Mouse (Mus musculus): Measurements from ENCODE around the gene Tmem247. TPM values are rescaled to one million over a fixed set of nuclear protein-coding genes. Genes with fewer than 3 reads are reported as not detected.

Tmem247 gene
- polyA plus RNA-seq, 1 experiment from 2014 or later, result not detected

DNA sequence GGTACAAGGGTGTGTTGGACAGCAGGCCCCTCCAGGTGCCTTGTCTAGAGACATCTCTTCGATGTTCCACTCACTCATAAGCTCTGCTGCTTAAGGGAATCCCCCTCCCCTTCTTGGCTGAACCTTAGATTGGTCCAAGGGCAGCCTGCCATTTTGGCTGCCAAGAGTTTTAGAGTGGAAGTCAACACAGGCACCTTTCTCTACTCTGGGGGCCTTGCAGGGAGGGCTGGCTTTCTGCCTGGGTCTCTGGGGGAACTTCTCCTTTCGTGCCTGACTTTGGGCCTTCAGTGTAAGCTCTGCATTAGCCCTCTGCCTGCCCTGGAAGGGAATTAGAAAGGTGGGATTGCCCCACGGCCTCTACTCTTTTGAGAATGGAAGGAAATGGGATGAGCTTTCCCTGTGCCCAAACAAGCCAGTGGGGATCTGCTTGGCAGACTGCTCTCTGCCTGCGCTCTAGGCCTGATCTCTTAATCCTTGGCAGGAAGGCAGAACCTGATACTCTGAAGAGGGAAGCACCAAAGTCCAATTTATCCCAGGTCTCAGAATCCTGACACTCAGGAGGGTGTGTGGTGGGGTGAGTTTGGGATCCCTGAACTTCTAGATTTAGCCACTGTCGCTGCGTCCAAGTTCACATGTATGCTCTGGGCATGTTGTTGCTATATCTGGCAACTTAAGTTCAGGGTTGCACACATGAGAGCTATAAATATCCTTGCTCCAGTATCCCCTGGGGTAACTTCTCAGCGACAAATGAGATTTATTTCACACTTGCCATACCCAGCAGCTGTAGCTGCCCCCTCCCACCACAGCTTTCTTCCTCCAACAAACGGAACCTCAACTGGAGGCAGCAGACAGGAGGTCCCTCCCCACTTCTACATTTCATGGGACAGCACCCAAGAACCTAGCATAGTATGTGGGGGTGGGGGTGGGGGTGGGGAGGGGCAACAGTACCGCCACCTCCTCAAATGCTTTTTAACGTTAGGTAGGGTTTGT lies 50.7 kb downstream of the Tmem247 start:
- Histone ChIP-seq H3K27ac (ENCODE audit: low read depth) (0 out of 2 replicates have a peak overlapping the region, but pooled peaks have one; percentile 12), H3K9ac (replicated peaks) (no peak overlapping the region), H3K27me3 (ENCODE audit: insufficient read depth, low read length) (0 out of 2 replicates have a peak, but pooled peaks cover under 1% of the 10 kb centered on the region), H3K4me3 (ENCODE audit: low read depth, low read length) (no peak overlapping the region), H3K4me2 (ENCODE audit: low read depth, low read length) (no peak overlapping the region), H3K9me3 (ENCODE audit: low read length) (no peaks in the 10 kb centered on the region), H3K36me3 (replicated peaks; ENCODE audit: insufficient read depth, low read length) (no peaks in the 10 kb centered on the region), H3K4me1 (ENCODE audit: insufficient read depth) (peaks cover 16% of the 10 kb centered on the region)
- ATAC-seq (no peak), DNase-seq (no peak)
- TF ChIP-seq CTCF (IDR thresholded peaks at IDR 0.05; ENCODE audit: low read depth), result no peak
- TF ChIP-seq EP300 (IDR thresholded peaks at IDR 0.05; ENCODE audit: low read depth), result no peak
- 55% methylated on average over 10 of the region's 10 CpGs for WGBS (ENCODE audit: insufficient replicate concordance)

DNA sequence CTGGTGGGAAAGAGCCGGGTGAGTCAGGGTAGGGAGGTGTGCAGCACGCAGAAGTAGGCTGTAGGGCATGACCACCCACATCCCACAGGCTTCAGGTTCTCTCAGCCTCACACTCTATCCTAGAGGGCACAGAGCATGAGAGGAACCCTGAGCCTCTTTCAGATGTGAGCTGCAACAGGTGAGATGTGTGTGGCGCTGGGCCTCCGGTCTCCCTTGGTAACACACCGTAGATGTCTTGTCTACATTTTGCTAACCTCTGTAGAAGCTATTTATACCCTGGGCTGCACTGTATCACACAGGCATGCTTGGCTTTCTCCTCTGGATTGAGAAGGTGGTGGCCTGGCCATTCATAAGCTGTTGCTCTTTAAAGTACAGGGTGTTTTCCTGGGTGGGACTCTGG lies 51.4 kb downstream of the Tmem247 start:
- Histone ChIP-seq H3K4me2 (ENCODE audit: low read depth, low read length) (no peak overlapping the region), H3K4me3 (ENCODE audit: low read depth, low read length) (no peak overlapping the region), H3K36me3 (replicated peaks; ENCODE audit: insufficient read depth, low read length) (no peaks in the 10 kb centered on the region), H3K9me3 (ENCODE audit: low read length) (no peaks in the 10 kb centered on the region), H3K27ac (ENCODE audit: low read depth) (peak overlapping the region; percentile 12; the same call in 1 of the 2 replicates), H3K4me1 (ENCODE audit: insufficient read depth) (peaks cover 16% of the 10 kb centered on the region), H3K9ac (replicated peaks) (no peak overlapping the region), H3K27me3 (ENCODE audit: insufficient read depth, low read length) (no peaks in the 10 kb centered on the region)
- WGBS (ENCODE audit: insufficient replicate concordance), result 66% methylated on average over 5 of the region's 5 CpGs
- DNase-seq, result no peak
- ATAC-seq, result no peak
- TF ChIP-seq EP300 (IDR thresholded peaks at IDR 0.05; ENCODE audit: low read depth) (no peak), CTCF (IDR thresholded peaks at IDR 0.05; ENCODE audit: low read depth) (no peak)

DNA sequence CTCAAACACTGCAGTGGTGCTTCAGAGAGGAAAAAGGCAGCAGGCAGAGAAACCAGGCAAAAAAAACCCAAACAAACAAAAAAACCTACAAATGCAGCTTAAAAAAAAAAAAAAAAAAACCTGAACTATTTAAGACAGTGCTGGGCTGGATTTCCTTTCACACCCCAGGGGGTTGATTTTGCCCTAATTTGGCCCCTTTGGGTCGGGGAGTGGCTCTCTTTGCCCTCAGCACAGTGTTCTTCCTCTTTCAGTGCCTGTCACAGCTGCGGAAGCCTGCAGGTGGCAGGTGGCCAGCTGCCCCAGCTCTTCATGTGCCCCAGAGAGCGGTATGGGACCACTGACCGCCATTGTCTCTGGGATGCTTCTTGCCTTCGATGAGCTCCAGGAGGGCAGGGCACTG lies 52.4 kb downstream of the Tmem247 start:
- H3K4me3 ChIP-seq (ENCODE audit: low read depth, low read length), result no peak overlapping the region
- H3K27me3 ChIP-seq (ENCODE audit: insufficient read depth, low read length), result no peaks in the 10 kb centered on the region
- DNase-seq (peak; percentile 60), ATAC-seq (peak; percentile 26; the same call in 1 of the 2 replicates)
- 0 out of 2 replicates have a peak, but pooled peaks cover 4% of the 10 kb centered on the region for H3K36me3 ChIP-seq (replicated peaks; ENCODE audit: insufficient read depth, low read length)
- H3K4me1 ChIP-seq (ENCODE audit: insufficient read depth), result peaks cover 16% of the 10 kb centered on the region; the same call in 1 of the 2 replicates
- H3K9me3 ChIP-seq (ENCODE audit: low read length), result no peaks in the 10 kb centered on the region
- no peak overlapping the region for H3K9ac ChIP-seq (replicated peaks)
- H3K4me2 ChIP-seq (ENCODE audit: low read depth, low read length), result no peak overlapping the region
- WGBS (ENCODE audit: insufficient replicate concordance), result 37% methylated on average over 5 of the region's 5 CpGs
- peak overlapping the region; percentile 12; the same call in 1 of the 2 replicates for H3K27ac ChIP-seq (ENCODE audit: low read depth)
- 0 out of 2 replicates have a peak, but pooled peaks have one; percentile 12 for TF ChIP-seq CTCF (IDR thresholded peaks at IDR 0.05; ENCODE audit: low read depth)
- TF ChIP-seq EP300 (IDR thresholded peaks at IDR 0.05; ENCODE audit: low read depth), result no peak

DNA sequence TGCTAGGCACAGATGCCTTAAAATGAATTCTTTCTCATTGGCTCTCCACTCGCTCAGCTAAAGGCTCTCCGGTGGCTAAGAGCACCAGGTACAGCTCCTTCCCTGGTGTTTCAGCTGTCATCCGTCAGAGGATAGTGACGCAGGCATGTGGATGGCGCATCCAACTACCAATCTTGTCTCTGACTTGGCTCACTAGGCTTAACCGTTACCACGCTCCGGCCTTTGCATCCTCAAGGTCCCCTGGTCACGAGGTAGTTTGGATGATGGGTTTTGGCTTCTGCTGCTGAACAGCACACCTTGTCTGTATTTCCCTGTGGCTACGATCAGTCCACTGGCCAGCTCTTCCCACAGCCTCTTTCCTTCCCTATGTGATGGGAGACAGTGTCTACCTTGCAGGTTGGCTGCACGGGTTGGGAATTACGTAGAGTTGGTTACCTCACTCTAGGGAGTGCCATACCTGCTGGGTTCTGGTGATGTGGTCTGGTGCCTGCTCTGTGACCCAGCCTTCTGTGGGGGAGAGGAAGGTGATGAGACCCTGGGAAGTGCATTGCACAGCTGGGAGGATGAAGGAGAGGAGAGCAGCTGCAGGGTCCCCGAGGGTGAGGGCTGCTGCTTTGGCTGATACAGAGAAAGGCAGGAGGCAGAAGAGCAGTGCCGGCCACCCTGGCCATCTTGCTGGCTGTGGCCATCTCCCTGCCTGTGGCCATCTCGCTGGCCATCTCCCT lies 53.0 kb downstream of the Tmem247 start:
- H3K9ac ChIP-seq (replicated peaks), result no peak overlapping the region
- H3K36me3 ChIP-seq (replicated peaks; ENCODE audit: insufficient read depth, low read length), result 0 out of 2 replicates have a peak, but pooled peaks cover 4% of the 10 kb centered on the region
- ATAC-seq (no peak), DNase-seq (no peak)
- WGBS (ENCODE audit: insufficient replicate concordance), result 83% methylated on average over 15 of the region's 15 CpGs
- H3K4me3 ChIP-seq (ENCODE audit: low read depth, low read length), result no peak overlapping the region
- no peaks in the 10 kb centered on the region for H3K27me3 ChIP-seq (ENCODE audit: insufficient read depth, low read length)
- H3K9me3 ChIP-seq (ENCODE audit: low read length), result no peaks in the 10 kb centered on the region
- no peak overlapping the region for H3K4me2 ChIP-seq (ENCODE audit: low read depth, low read length)
- H3K27ac ChIP-seq (ENCODE audit: low read depth), result no peak overlapping the region
- H3K4me1 ChIP-seq (ENCODE audit: insufficient read depth), result peaks cover 16% of the 10 kb centered on the region; the same call in 1 of the 2 replicates
- TF ChIP-seq CTCF (IDR thresholded peaks at IDR 0.05; ENCODE audit: low read depth), result no peak
- no peak for TF ChIP-seq EP300 (IDR thresholded peaks at IDR 0.05; ENCODE audit: low read depth)

DNA sequence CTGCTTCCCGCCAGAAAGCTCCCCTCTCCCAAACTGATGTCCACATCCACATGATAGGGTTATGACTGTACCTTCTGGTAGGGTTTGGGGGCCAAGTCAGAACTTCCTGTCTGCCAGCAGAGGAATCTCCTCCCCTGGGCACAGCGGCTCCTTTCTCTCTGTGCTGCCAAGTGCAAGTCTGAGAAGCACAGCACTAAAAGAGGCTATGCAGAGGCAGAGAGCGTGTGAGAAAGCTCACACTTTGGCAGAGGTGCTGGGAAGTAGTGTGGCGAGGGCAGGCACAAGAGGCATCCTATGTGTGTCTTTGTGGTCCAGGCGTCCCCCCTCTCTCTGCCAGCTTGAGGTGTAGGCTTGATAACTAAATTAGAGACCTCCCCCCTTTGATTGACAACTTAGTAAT lies 53.9 kb downstream of the Tmem247 start:
- Histone ChIP-seq H3K4me1 (ENCODE audit: insufficient read depth) (peaks cover 13% of the 10 kb centered on the region; the same call in 1 of the 2 replicates), H3K4me3 (ENCODE audit: low read depth, low read length) (no peak overlapping the region), H3K9ac (replicated peaks) (no peak overlapping the region), H3K4me2 (ENCODE audit: low read depth, low read length) (no peak overlapping the region), H3K9me3 (ENCODE audit: low read length) (no peaks in the 10 kb centered on the region), H3K27me3 (ENCODE audit: insufficient read depth, low read length) (no peaks in the 10 kb centered on the region), H3K27ac (ENCODE audit: low read depth) (no peak overlapping the region), H3K36me3 (replicated peaks; ENCODE audit: insufficient read depth, low read length) (0 out of 2 replicates have a peak, but pooled peaks cover 4% of the 10 kb centered on the region)
- TF ChIP-seq EP300 (IDR thresholded peaks at IDR 0.05; ENCODE audit: low read depth) (no peak), CTCF (IDR thresholded peaks at IDR 0.05; ENCODE audit: low read depth) (no peak)
- ATAC-seq, result no peak
- 72% methylated on average over 5 of the region's 5 CpGs for WGBS (ENCODE audit: insufficient replicate concordance)
- DNase-seq, result no peak
